Mouse (Mus musculus) hindbrain, embryonic 14.5 days (tissue): ENCODE measurements around the gene Tmem120a. TPM values are rescaled to one million over a fixed set of nuclear protein-coding genes. Genes with fewer than 3 reads are reported as not detected.

ENCODE experiments used
- ATAC-seq: fragments of 200-750 bp; cut with Nextera tagmentation; 2 replicates; pipeline ENCODE4 v1.8.0; 2017; ENCODE audit warnings: moderate number of reproducible peaks, mild to moderate bottlenecking, moderate TSS enrichment, moderate library complexity; ENCODE audit not compliant: low FRiP score
- DNase-seq: peaks from one replicate; pipeline ENCODE4 v3.0.0-alpha.2; 2015; ENCODE audit warnings: low spot score
- H3K27ac ChIP-seq: fragments of 300-500 bp; sonication (generic); 2 replicates; pipeline ENCODE4 v1.5.1; 2014; ENCODE audit warnings: mild to moderate bottlenecking, moderate library complexity
- H3K27me3 ChIP-seq: fragments of 300-500 bp; sonication (generic); 2 replicates; pipeline ENCODE4 v1.6.1; 2014; ENCODE audit warnings: mild to moderate bottlenecking, low read length, mixed read lengths; ENCODE audit not compliant: control insufficient read depth, insufficient read depth
- H3K36me3 ChIP-seq: fragments of 300-500 bp; sonication (generic); replicated peaks from 2 replicates; pipeline ENCODE4 v1.6.1; 2014; ENCODE audit not compliant: control insufficient read depth, insufficient read depth
- H3K4me1 ChIP-seq: fragments of 300-500 bp; sonication (generic); replicated peaks from 2 replicates; pipeline ENCODE4 v1.6.1; 2014; ENCODE audit warnings: antibody characterized with exemption, low read length, mixed read lengths; ENCODE audit not compliant: control insufficient read depth, insufficient read depth
- H3K4me2 ChIP-seq: fragments of 300-500 bp; sonication (generic); replicated peaks from 2 replicates; pipeline ENCODE4 v1.6.1; 2014; ENCODE audit warnings: mild to moderate bottlenecking, moderate library complexity
- H3K4me3 ChIP-seq: fragments of 300-500 bp; sonication (generic); replicated peaks from 2 replicates; pipeline ENCODE4 v1.5.1; 2014; ENCODE audit warnings: mild to moderate bottlenecking, low read length
- H3K9ac ChIP-seq: fragments of 300-500 bp; sonication (generic); 2 replicates; pipeline ENCODE4 v1.6.1; 2014
- H3K9me3 ChIP-seq: fragments of 300-500 bp; sonication (generic); 2 replicates; pipeline ENCODE4 v1.6.1; 2016; ENCODE audit warnings: low read length; ENCODE audit not compliant: control insufficient read depth
- WGBS: fragments of 180-500 bp; shearing (Covaris S2); extraction: QIAGEN DNeasy Blood & Tissue Kit; methylation state at CpG from one replicate; pipeline ENCODE4 v1.1.7; 2014; 5-methylcytosine and 5-hydroxymethylcytosine counted together
- polyA plus RNA-seq: library from polyadenylated mRNA; unstranded; fragments of >200 nt; fragmentation: Nextera tagmentation; extraction: Ambion mirVana; gene quantifications from 2 replicates; pipeline ENCODE4 v1.2.1, GENCODE M21; 2014

Tmem120a gene
- polyA plus RNA-seq, 1 experiment from 2014 or later = 89.0 TPM

- no peak for DNase-seq
- 95% methylated on average over 7 of the region's 7 CpGs for WGBS
- ATAC-seq = no peak
- Histone ChIP-seq H3K9me3 (no peaks in the 10 kb centered on the region), H3K4me2 (no peak overlapping the region), H3K27me3 (no peaks in the 10 kb centered on the region), H3K9ac (no peak overlapping the region), H3K36me3 (peaks cover 20% of the 10 kb centered on the region), H3K4me3 (no peak overlapping the region), H3K4me1 (no peaks in the 10 kb centered on the region), H3K27ac (no peak overlapping the region)
Measured at GRCm38 (mm10) chr5:135703431-135703830, 40.8 kb downstream of the Tmem120a start.

GRCm38 (mm10) chr5:135702682-135703192 lies 41.5 kb downstream of the Tmem120a start:
- H3K36me3 ChIP-seq = peaks cover 17% of the 10 kb centered on the region
- ATAC-seq (no peak), DNase-seq (no peak)
- 78% methylated on average over 15 of the region's 15 CpGs for WGBS
- no peak overlapping the region for H3K4me2 ChIP-seq
- no peak overlapping the region for H3K4me3 ChIP-seq
- no peak overlapping the region for H3K27ac ChIP-seq
- no peaks in the 10 kb centered on the region for H3K27me3 ChIP-seq
- no peak overlapping the region for H3K9ac ChIP-seq
- H3K9me3 ChIP-seq = no peaks in the 10 kb centered on the region
- no peaks in the 10 kb centered on the region for H3K4me1 ChIP-seq

GRCm38 (mm10) chr5:135702190-135702589 lies 42.1 kb downstream of the Tmem120a start:
- ATAC-seq (no peak), DNase-seq (no peak)
- WGBS = 89% methylated on average over 6 of the region's 6 CpGs
- peaks cover 14% of the 10 kb centered on the region for H3K36me3 ChIP-seq
- no peak overlapping the region for H3K9ac ChIP-seq
- no peak overlapping the region for H3K4me3 ChIP-seq
- H3K27me3 ChIP-seq = no peaks in the 10 kb centered on the region
- H3K27ac ChIP-seq = no peak overlapping the region
- no peaks in the 10 kb centered on the region for H3K9me3 ChIP-seq
- H3K4me2 ChIP-seq = no peak overlapping the region
- no peaks in the 10 kb centered on the region for H3K4me1 ChIP-seq

DNA sequence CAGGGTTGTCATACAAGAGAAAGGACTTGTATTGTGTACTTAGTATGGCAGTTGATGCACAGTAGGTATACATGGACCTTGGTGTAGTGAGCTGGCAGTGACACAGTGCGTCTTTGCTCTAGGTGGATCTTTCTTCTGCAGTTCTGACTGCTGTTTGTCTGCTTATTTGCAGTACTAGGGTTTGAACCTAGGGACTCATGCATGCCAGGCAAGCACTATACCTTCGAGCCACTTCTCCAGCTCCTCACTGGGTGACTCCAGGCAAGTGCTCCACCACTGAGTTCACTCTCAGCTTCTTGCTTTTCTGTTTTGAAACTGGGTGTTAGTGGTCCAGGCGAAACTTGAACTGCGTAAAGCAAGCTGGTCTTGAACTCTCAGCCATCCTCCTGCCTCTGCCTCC lies 42.6 kb downstream of the Tmem120a start:
- H3K9me3 ChIP-seq = no peaks in the 10 kb centered on the region
- 94% methylated on average over 4 of the region's 4 CpGs for WGBS
- peaks cover 13% of the 10 kb centered on the region for H3K36me3 ChIP-seq
- no peak for ATAC-seq
- H3K4me1 ChIP-seq = no peaks in the 10 kb centered on the region
- DNase-seq = no peak
- no peak overlapping the region for H3K4me2 ChIP-seq
- H3K27ac ChIP-seq = no peak overlapping the region
- H3K9ac ChIP-seq = no peak overlapping the region
- H3K4me3 ChIP-seq = no peak overlapping the region
- H3K27me3 ChIP-seq = no peaks in the 10 kb centered on the region

GRCm38 (mm10) chr5:135697711-135698111 lies 46.5 kb downstream of the Tmem120a start:
- DNase-seq (no peak), ATAC-seq (no peak)
- 85% methylated on average over 5 of the region's 5 CpGs for WGBS
- H3K36me3 ChIP-seq = peaks cover 13% of the 10 kb centered on the region; the same call in 1 of the 2 replicates
- no peaks in the 10 kb centered on the region for H3K9me3 ChIP-seq
- no peak overlapping the region for H3K4me2 ChIP-seq
- no peaks in the 10 kb centered on the region for H3K27me3 ChIP-seq
- no peaks in the 10 kb centered on the region for H3K4me1 ChIP-seq
- no peak overlapping the region for H3K27ac ChIP-seq
- H3K4me3 ChIP-seq = no peak overlapping the region
- H3K9ac ChIP-seq = no peak overlapping the region

- Histone ChIP-seq H3K4me2 (no peak overlapping the region), H3K27ac (no peak overlapping the region), H3K4me3 (no peak overlapping the region), H3K4me1 (peaks cover 13% of the 10 kb centered on the region), H3K36me3 (0 out of 2 replicates have a peak, but pooled peaks cover 3% of the 10 kb centered on the region), H3K9me3 (no peaks in the 10 kb centered on the region), H3K9ac (no peak overlapping the region), H3K27me3 (no peaks in the 10 kb centered on the region)
- ATAC-seq = no peak
- 72% methylated on average over 7 of the region's 7 CpGs for WGBS
- no peak for DNase-seq
Measured at GRCm38 (mm10) chr5:135695277-135695721, 48.9 kb downstream of the Tmem120a start.

- no peaks in the 10 kb centered on the region for H3K27me3 ChIP-seq
- H3K36me3 ChIP-seq = no peaks in the 10 kb centered on the region
- no peak for ATAC-seq
Measured at GRCm38 (mm10) chr5:135693281-135693853, 50.9 kb downstream of the Tmem120a start.

GRCm38 (mm10) chr5:135691266-135691665 lies 53.0 kb downstream of the Tmem120a start:
- no peaks in the 10 kb centered on the region for H3K36me3 ChIP-seq
- WGBS = 83% methylated on average over 4 of the region's 4 CpGs
- no peak overlapping the region for H3K4me3 ChIP-seq
- DNase-seq = no peak
- H3K9ac ChIP-seq = no peak overlapping the region
- H3K27ac ChIP-seq = no peak overlapping the region
- H3K4me1 ChIP-seq = peaks cover 24% of the 10 kb centered on the region
- no peak overlapping the region for H3K4me2 ChIP-seq
- H3K9me3 ChIP-seq = no peaks in the 10 kb centered on the region
- ATAC-seq = no peak
- H3K27me3 ChIP-seq = no peaks in the 10 kb centered on the region

More at GRCm38 (mm10) chr5:135693281-135693853, 50.9 kb downstream of the Tmem120a start:
- Histone ChIP-seq H3K9ac (no peak overlapping the region), H3K27ac (no peak overlapping the region), H3K4me2 (no peak overlapping the region), H3K9me3 (no peaks in the 10 kb centered on the region), H3K4me1 (peaks cover 22% of the 10 kb centered on the region), H3K4me3 (no peak overlapping the region)
- 97% methylated on average over 5 of the region's 5 CpGs for WGBS
- DNase-seq = no peak

DNA sequence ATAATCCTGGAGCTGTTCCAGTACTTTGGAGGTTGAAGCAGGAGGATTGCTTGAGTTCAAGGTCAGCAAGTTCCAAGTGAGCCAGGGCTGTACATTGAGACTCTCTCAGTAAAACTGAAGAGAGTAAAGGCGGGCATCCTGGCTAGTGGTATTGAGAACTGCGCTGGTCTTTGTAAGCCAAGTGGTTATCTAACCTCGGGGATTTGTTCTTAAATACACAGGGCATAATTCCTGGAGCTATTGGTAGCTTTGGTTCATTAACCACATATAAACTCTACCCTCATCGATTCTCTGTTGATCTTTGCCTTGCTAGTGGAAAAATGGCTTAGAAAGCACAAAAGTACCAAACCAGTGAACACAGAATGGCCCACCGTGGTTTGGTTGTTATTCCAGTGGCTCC lies 53.8 kb downstream of the Tmem120a start:
- Histone ChIP-seq H3K27me3 (no peaks in the 10 kb centered on the region), H3K36me3 (no peaks in the 10 kb centered on the region), H3K4me3 (peak overlapping the region; percentile 57), H3K9ac (peak overlapping the region; percentile 74; the same call in 1 of the 2 replicates), H3K9me3 (no peaks in the 10 kb centered on the region), H3K4me1 (peaks cover 24% of the 10 kb centered on the region), H3K27ac (no peak overlapping the region), H3K4me2 (peak overlapping the region; percentile 93)
- ATAC-seq (no peak), DNase-seq (no peak)
- WGBS = 77% methylated on average over 5 of the region's 5 CpGs
